Mouse (Mus musculus): ENCODE data around the gene Phf21a. TPM values are rescaled to one million over a fixed set of nuclear protein-coding genes. Genes with fewer than 3 reads are reported as not detected.

The Phf21a gene
- polyA plus RNA-seq (2012; ENCODE audit: insufficient read depth, insufficient read length, missing spikeins), result 11.0 and 25.3 TPM in 2 replicates

DNA sequence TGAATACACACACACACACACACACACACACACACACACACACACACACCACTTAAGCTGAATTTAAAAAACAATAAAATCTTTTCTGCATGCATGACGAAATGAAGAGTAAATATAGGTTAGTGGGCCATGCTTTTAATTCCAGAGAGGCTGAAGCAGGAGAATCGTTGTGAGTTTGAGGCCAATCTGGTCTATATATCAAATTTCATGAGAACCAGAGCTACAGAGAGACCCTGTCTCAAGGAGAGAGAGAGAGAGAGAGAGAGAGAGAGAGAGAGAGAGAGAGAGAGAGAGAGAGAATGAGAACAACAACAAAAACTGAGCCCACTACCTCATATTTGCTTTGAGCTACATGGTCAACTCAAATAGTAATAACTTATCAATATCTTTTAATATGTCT, at the start of gene Phf21a:
TSS of gene Phf21a (plus strand) at position 301 of the 400 bp plus-strand sequence.
- no peaks in the 10 kb centered on the region for H3K4me1 ChIP-seq (ENCODE audit: control insufficient read depth, insufficient read depth, insufficient read length, low read length)
- H3K4me3 ChIP-seq (ENCODE audit: insufficient read depth, low read depth, low read length), result no peak within 1 kb of the TSS
- H3K27ac ChIP-seq (replicated peaks; ENCODE audit: low read depth, low read length), result no peak within 1 kb of the TSS

- Histone ChIP-seq H3K4me1 (ENCODE audit: control insufficient read depth, insufficient read depth, insufficient read length, low read length) (no peaks in the 10 kb centered on the region), H3K4me3 (ENCODE audit: insufficient read depth, low read depth, low read length) (no peak overlapping the region), H3K27ac (replicated peaks; ENCODE audit: low read depth, low read length) (no peak overlapping the region)
Measured at GRCm38 (mm10) chr2:92043285-92043684, 49.6 kb upstream of the Phf21a start.

DNA sequence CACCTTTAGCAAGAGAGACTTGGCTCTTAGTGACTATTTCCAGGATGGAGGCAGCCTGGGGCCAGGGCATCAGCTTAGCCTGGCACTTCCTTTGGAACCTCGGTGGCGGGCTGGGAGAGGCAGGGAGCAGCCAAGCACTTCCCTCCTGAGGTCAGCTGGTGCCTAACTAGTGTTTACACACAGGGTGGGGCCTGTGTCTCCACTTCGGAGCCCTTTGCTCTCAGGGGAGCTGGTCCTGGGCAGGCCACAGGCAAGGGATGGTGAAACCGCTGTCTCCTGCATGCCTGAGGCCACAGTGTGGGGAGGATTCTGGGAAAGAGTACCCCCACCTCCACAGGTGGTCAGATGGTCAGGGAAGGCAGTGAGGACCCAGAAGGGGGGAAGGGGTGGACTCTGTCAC, 45.3 kb upstream of the Phf21a start:
- Histone ChIP-seq H3K27ac (replicated peaks; ENCODE audit: low read depth, low read length) (no peak overlapping the region), H3K4me1 (ENCODE audit: control insufficient read depth, insufficient read depth, insufficient read length, low read length) (no peaks in the 10 kb centered on the region)

GRCm38 (mm10) chr2:92048034-92048690, 44.8 kb upstream of the Phf21a start:
- Histone ChIP-seq H3K27ac (replicated peaks; ENCODE audit: low read depth, low read length) (no peak overlapping the region), H3K4me3 (ENCODE audit: insufficient read depth, low read depth, low read length) (no peak overlapping the region), H3K4me1 (ENCODE audit: control insufficient read depth, insufficient read depth, insufficient read length, low read length) (no peaks in the 10 kb centered on the region)

More for the DNA sequence above, 45.3 kb upstream of the Phf21a start:
- H3K4me3 ChIP-seq (ENCODE audit: insufficient read depth, low read depth, low read length), result no peak overlapping the region

DNA sequence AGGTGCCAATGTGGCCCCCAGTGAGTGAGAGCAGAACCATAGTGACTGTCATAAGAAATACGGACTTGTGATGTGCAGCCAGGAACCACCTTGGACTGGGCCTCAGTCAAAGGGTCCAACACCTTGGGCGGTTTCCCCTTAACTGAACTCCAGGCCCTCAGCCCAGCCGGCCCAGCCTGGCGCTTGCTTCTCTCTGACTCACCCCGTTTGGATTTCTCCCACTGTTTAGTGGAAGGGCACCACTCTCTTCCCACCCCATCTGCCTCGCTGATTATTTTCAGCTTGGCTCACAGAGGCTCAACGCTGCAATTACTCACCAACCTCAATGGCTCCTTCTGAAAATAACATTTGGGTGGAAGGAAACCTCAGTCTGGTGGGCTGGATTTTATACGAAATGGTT, 40.7 kb upstream of the Phf21a start:
- Histone ChIP-seq H3K27ac (replicated peaks; ENCODE audit: low read depth, low read length) (no peak overlapping the region), H3K4me1 (ENCODE audit: control insufficient read depth, insufficient read depth, insufficient read length, low read length) (no peaks in the 10 kb centered on the region; the same call in 1 of the 2 replicates), H3K4me3 (ENCODE audit: insufficient read depth, low read depth, low read length) (no peak overlapping the region)

- no peak overlapping the region for H3K4me3 ChIP-seq (ENCODE audit: insufficient read depth, low read depth, low read length)
- no peaks in the 10 kb centered on the region; the same call in 1 of the 2 replicates for H3K4me1 ChIP-seq (ENCODE audit: control insufficient read depth, insufficient read depth, insufficient read length, low read length)
- H3K27ac ChIP-seq (replicated peaks; ENCODE audit: low read depth, low read length), result no peak overlapping the region
Measured at GRCm38 (mm10) chr2:92052754-92053153, 40.2 kb upstream of the Phf21a start.

GRCm38 (mm10) chr2:92055101-92055813, 37.7 kb upstream of the Phf21a start:
- H3K4me3 ChIP-seq (ENCODE audit: insufficient read depth, low read depth, low read length), result peak overlapping the region; percentile 50

GRCm38 (mm10) chr2:92055831-92056236, 37.1 kb upstream of the Phf21a start:
- Histone ChIP-seq H3K27ac (replicated peaks; ENCODE audit: low read depth, low read length) (peak overlapping the region; percentile 83), H3K4me3 (ENCODE audit: insufficient read depth, low read depth, low read length) (peak overlapping the region; percentile 50), H3K4me1 (ENCODE audit: control insufficient read depth, insufficient read depth, insufficient read length, low read length) (no peaks in the 10 kb centered on the region; the same call in 1 of the 2 replicates)

More at GRCm38 (mm10) chr2:92055101-92055813, 37.7 kb upstream of the Phf21a start:
- Histone ChIP-seq H3K27ac (replicated peaks; ENCODE audit: low read depth, low read length) (peak overlapping the region; percentile 83), H3K4me1 (ENCODE audit: control insufficient read depth, insufficient read depth, insufficient read length, low read length) (no peaks in the 10 kb centered on the region; the same call in 1 of the 2 replicates)

GRCm38 (mm10) chr2:92056760-92057159, 36.2 kb upstream of the Phf21a start:
- no peak overlapping the region for H3K27ac ChIP-seq (replicated peaks; ENCODE audit: low read depth, low read length)
- H3K4me3 ChIP-seq (ENCODE audit: insufficient read depth, low read depth, low read length), result no peak overlapping the region
- no peaks in the 10 kb centered on the region; the same call in 1 of the 2 replicates for H3K4me1 ChIP-seq (ENCODE audit: control insufficient read depth, insufficient read depth, insufficient read length, low read length)

GRCm38 (mm10) chr2:92058469-92058868, 34.4 kb upstream of the Phf21a start:
- no peak overlapping the region for H3K27ac ChIP-seq (replicated peaks; ENCODE audit: low read depth, low read length)

GRCm38 (mm10) chr2:92058936-92059335, 34.0 kb upstream of the Phf21a start:
- Histone ChIP-seq H3K4me3 (ENCODE audit: insufficient read depth, low read depth, low read length) (peak overlapping the region; percentile 55), H3K27ac (replicated peaks; ENCODE audit: low read depth, low read length) (no peak overlapping the region)

More at GRCm38 (mm10) chr2:92058469-92058868, 34.4 kb upstream of the Phf21a start:
- H3K4me1 ChIP-seq (ENCODE audit: control insufficient read depth, insufficient read depth, insufficient read length, low read length), result no peaks in the 10 kb centered on the region; the same call in 1 of the 2 replicates
- H3K4me3 ChIP-seq (ENCODE audit: insufficient read depth, low read depth, low read length), result peak overlapping the region; percentile 55

GRCm38 (mm10) chr2:92059481-92060220, 33.3 kb upstream of the Phf21a start:
- Histone ChIP-seq H3K27ac (replicated peaks; ENCODE audit: low read depth, low read length) (no peak overlapping the region), H3K4me1 (ENCODE audit: control insufficient read depth, insufficient read depth, insufficient read length, low read length) (no peaks in the 10 kb centered on the region; the same call in 1 of the 2 replicates), H3K4me3 (ENCODE audit: insufficient read depth, low read depth, low read length) (peak overlapping the region; percentile 55)

More at GRCm38 (mm10) chr2:92058936-92059335, 34.0 kb upstream of the Phf21a start:
- H3K4me1 ChIP-seq (ENCODE audit: control insufficient read depth, insufficient read depth, insufficient read length, low read length), result no peaks in the 10 kb centered on the region; the same call in 1 of the 2 replicates

DNA sequence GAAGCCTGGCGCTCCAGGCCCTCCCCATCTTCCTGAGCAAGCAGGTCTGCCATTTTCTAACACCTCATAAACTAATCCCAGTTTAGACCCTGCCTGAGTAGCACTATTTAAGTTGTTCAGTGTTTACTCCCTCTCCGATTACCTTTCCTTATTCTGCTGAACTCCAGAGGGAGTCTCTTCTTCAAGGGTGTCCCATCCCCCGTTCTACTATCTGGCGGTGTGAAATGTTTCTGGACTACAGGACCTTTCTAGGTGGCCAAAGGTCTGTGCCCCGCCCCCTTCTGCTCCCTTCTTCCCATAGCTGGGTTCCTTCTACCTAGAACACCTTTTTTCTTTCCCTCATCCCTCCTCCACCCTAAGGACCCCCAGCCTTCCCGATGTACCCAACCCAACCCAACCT, 32.6 kb upstream of the Phf21a start:
- no peak overlapping the region for H3K27ac ChIP-seq (replicated peaks; ENCODE audit: low read depth, low read length)
- H3K4me3 ChIP-seq (ENCODE audit: insufficient read depth, low read depth, low read length), result peak overlapping the region; percentile 55; the same call in 1 of the 2 replicates
- no peaks in the 10 kb centered on the region; the same call in 1 of the 2 replicates for H3K4me1 ChIP-seq (ENCODE audit: control insufficient read depth, insufficient read depth, insufficient read length, low read length)

DNA sequence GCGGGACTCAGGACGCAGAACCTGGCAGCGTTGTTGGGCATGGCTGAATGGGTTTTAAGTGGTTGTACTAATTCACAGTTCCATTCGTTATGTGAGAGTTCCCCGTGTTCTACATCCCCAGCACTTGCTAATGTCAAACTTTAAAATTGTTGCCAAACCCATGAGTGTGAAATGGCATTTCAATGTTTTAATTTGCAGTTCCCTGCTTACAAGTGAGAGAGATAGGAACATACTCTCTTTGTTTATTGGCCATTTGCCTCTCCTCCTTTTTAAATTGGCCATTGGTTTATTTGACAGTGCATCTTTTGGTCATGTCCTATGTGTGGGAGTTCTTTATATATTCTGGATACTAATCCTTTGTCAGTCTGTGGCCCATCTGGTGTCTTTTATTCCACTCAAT, 31.6 kb upstream of the Phf21a start:
- H3K4me3 ChIP-seq (ENCODE audit: insufficient read depth, low read depth, low read length), result no peak overlapping the region
- H3K4me1 ChIP-seq (ENCODE audit: control insufficient read depth, insufficient read depth, insufficient read length, low read length), result no peaks in the 10 kb centered on the region
- no peak overlapping the region for H3K27ac ChIP-seq (replicated peaks; ENCODE audit: low read depth, low read length)

- no peaks in the 10 kb centered on the region for H3K4me1 ChIP-seq (ENCODE audit: control insufficient read depth, insufficient read depth, insufficient read length, low read length)
- H3K27ac ChIP-seq (replicated peaks; ENCODE audit: low read depth, low read length), result no peak overlapping the region
- H3K4me3 ChIP-seq (ENCODE audit: insufficient read depth, low read depth, low read length), result no peak overlapping the region
Measured at GRCm38 (mm10) chr2:92063106-92063505, 29.8 kb upstream of the Phf21a start.
